In genomic region chr1:120685650-120686244, GRCm38 (mm10) we compare ENCODE assay signal across 7 mouse cellular contexts.
DNase-seq lines count a peak whose midpoint lies in the region; ATAC-seq and TF ChIP-seq lines count a peak whose summit lies in the region.

No protein-coding gene starts in this region.

- DNase-seq in kidney, adult 9 months, result peak; percentile 8
- DNase-seq in Patski (ENCODE audit: low read depth, low spot score), result no peak
- DNase-seq in embryo, embryonic 10.5 days (ENCODE audit: low spot score), result peak; percentile 56
- peak; percentile 87 for DNase-seq in midbrain, embryonic 11.5 days (ENCODE audit: low spot score, missing footprints)
- no peak for DNase-seq in urinary bladder, adult 18-20 months (ENCODE audit: low spot score in 2 of 2)
- DNase-seq in left cerebral cortex, adult 11 months (ENCODE audit: low spot score), result no peak

- H3K27ac ChIP-seq in kidney, embryonic 15.5 days, result no peak overlapping the region
- no peak overlapping the region for H3K27ac ChIP-seq in midbrain, embryonic 11.5 days (ENCODE audit: low read depth, low read length)

- H3K27me3 ChIP-seq in kidney, embryonic 15.5 days, result no peaks in the 10 kb centered on the region; the same call in 1 of the 2 replicates
- H3K27me3 ChIP-seq in Patski, result no peaks in the 10 kb centered on the region
- no peaks in the 10 kb centered on the region for H3K27me3 ChIP-seq in midbrain, embryonic 11.5 days (ENCODE audit: control insufficient read depth, insufficient read depth, low read length)

- 37% methylated on average over 6 of the region's 6 CpGs for WGBS in kidney, embryonic 15.5 days
- WGBS in midbrain, embryonic 11.5 days, result 37% methylated on average over 6 of the region's 6 CpGs

- H3K36me3 ChIP-seq in kidney, embryonic 15.5 days, result no peaks in the 10 kb centered on the region
- no peaks in the 10 kb centered on the region for H3K36me3 ChIP-seq in midbrain, embryonic 11.5 days (ENCODE audit: control insufficient read depth, insufficient read depth, low read length)

- H3K4me3 ChIP-seq in kidney, embryonic 15.5 days (replicated peaks), result no peak overlapping the region
- H3K4me3 ChIP-seq in midbrain, embryonic 11.5 days (ENCODE audit: low read depth, low read length), result no peak overlapping the region

- H3K9ac ChIP-seq in kidney, embryonic 15.5 days, result no peak overlapping the region
- no peak overlapping the region for H3K9ac ChIP-seq in midbrain, embryonic 11.5 days (ENCODE audit: low read length)

- ATAC-seq in kidney, embryonic 15.5 days (replicated peaks; ENCODE audit: low FRiP score), result no peak; the same call in 1 of the 2 replicates
- ATAC-seq in Patski, result no peak
- peak; percentile 81 for ATAC-seq in midbrain, embryonic 11.5 days (ENCODE audit: low FRiP score)

- TF ChIP-seq CTCF in Patski (IDR thresholded peaks at IDR 0.05), result peak; percentile 43

- H3K4me2 ChIP-seq in kidney, embryonic 15.5 days, result no peak overlapping the region
- no peak overlapping the region for H3K4me2 ChIP-seq in midbrain, embryonic 11.5 days

- no peaks in the 10 kb centered on the region for H3K4me1 ChIP-seq in kidney, embryonic 15.5 days
- H3K4me1 ChIP-seq in midbrain, embryonic 11.5 days (ENCODE audit: control insufficient read depth, insufficient read depth, low read length), result no peaks in the 10 kb centered on the region

- no peaks in the 10 kb centered on the region for H3K9me3 ChIP-seq in kidney, embryonic 15.5 days (replicated peaks)
- H3K9me3 ChIP-seq in midbrain, embryonic 11.5 days (ENCODE audit: control insufficient read depth, low read length), result no peaks in the 10 kb centered on the region

- CTCF ChIA-PET in Patski (lab: Charles Lee), result no interaction called here

- in situ Hi-C loops in Patski (cut with MboI; ENCODE audit: low pct_unique_long_range_greater_than_20kb), result no loop called here

- POLR2A ChIA-PET in Patski (lab: Charles Lee), result no interaction called here

Comparison
In these comparisons a context has a peak if more than half of its experiments do, and no peak if none do; other contexts are left out.
1. DNase-seq: peak in kidney, adult 9 months (single experiment), embryo, embryonic 10.5 days (single experiment) and midbrain, embryonic 11.5 days (single experiment); none in Patski (single experiment), urinary bladder, adult 18-20 months (0 of 2) and left cerebral cortex, adult 11 months (single experiment).